Comparison of ENCODE assay signal across 27 mouse cellular contexts in genomic region chr9:122382006-122382405, GRCm38 (mm10). TPM values are rescaled to one million over a fixed set of nuclear protein-coding genes. Genes with fewer than 3 reads are reported as not detected.
A peak's percentile ranks its signal among the peaks of the same experiment; 100 is the strongest.
DNase-seq lines count a peak whose midpoint lies in the region; ATAC-seq lines count a peak whose summit lies in the region.
"Had no signal": no experiment of that assay in that cellular context is flagged by ENCODE, and none has a peak within 500 bp of the region (broad histone marks: within the 10 kb centered on the region; RNA-seq: fewer than 3 reads in every experiment).

No protein-coding gene starts in this region.

- 0 out of 2 replicates have a peak, but pooled peaks have one; percentile 40 for ATAC-seq in cerebellum, adult (ENCODE audit: insufficient number of reproducible peaks, low FRiP score, low TSS enrichment)
- ATAC-seq in liver, embryonic 12.5 days = no peak
- ATAC-seq: activated CD4-positive, CD25-positive, alpha-beta regulatory T cell, adult 4 months; forebrain, embryonic 15.5 days; midbrain, embryonic 15.5 days had no signal

- no peaks in the 10 kb centered on the region for H3K9me3 ChIP-seq in liver, embryonic 12.5 days (replicated peaks)
- H3K9me3 ChIP-seq: embryonic facial prominence, embryonic 13.5 days; forebrain, embryonic 10.5 days; forebrain, embryonic 15.5 days; heart, embryonic 12.5 days; liver, embryonic 15.5 days; lung, embryonic 15.5 days; midbrain, embryonic 10.5 days; midbrain, embryonic 15.5 days; neural tube, embryonic 15.5 days had no signal

- 79% methylated on average over 6 of the region's 6 CpGs for WGBS in liver, embryonic 12.5 days (ENCODE audit: insufficient replicate concordance)

- H3K36me3 ChIP-seq in liver, embryonic 12.5 days = peaks cover 54% of the 10 kb centered on the region
- H3K36me3 ChIP-seq: midbrain, embryonic 10.5 days; midbrain, embryonic 15.5 days had no signal

- H3K4me1 ChIP-seq in liver, embryonic 12.5 days = no peaks in the 10 kb centered on the region
- H3K4me1 ChIP-seq: embryonic facial prominence, embryonic 13.5 days; forebrain, embryonic 15.5 days; lung, embryonic 15.5 days; midbrain, embryonic 15.5 days; neural tube, embryonic 15.5 days had no signal

- H3K27ac ChIP-seq in liver, embryonic 12.5 days = no peak overlapping the region
- H3K27ac ChIP-seq: embryonic facial prominence, embryonic 13.5 days; forebrain, embryonic 10.5 days; forebrain, embryonic 15.5 days; gastrocnemius, adult 2 months; heart, adult 2 months; hindbrain, embryonic 14.5 days; liver, embryonic 15.5 days; lung, embryonic 15.5 days; midbrain, embryonic 10.5 days; midbrain, embryonic 15.5 days; neural tube, embryonic 15.5 days had no signal

- no peak overlapping the region for H3K4me3 ChIP-seq in liver, embryonic 12.5 days
- H3K4me3 ChIP-seq: embryonic facial prominence, embryonic 13.5 days; forebrain, embryonic 10.5 days; forebrain, embryonic 15.5 days; gastrocnemius, adult 2 months; heart, adult 2 months; heart, embryonic 12.5 days; liver, embryonic 15.5 days; lung, embryonic 15.5 days; midbrain, embryonic 10.5 days; midbrain, embryonic 15.5 days; neural tube, embryonic 15.5 days had no signal

- no peak overlapping the region for H3K4me2 ChIP-seq in liver, embryonic 12.5 days
- H3K4me2 ChIP-seq: embryonic facial prominence, embryonic 13.5 days; forebrain, embryonic 15.5 days; heart, embryonic 12.5 days; hindbrain, embryonic 14.5 days; liver, embryonic 15.5 days; lung, embryonic 15.5 days; midbrain, embryonic 15.5 days; neural tube, embryonic 15.5 days had no signal

- no peak for DNase-seq in cerebellum, postnatal 4 days (ENCODE audit: low spot score in 2 of 2)
- DNase-seq in brain, adult 2 months (ENCODE audit: low read depth, low spot score) = peak; percentile 63
- peak; percentile 32 for DNase-seq in cerebellum, adult 8-10 months
- DNase-seq in cerebellum, postnatal 25 days = peak; percentile 66 to 72
- DNase-seq in right cerebral cortex, postnatal 4 days = no peak
- DNase-seq: adrenal gland, adult 2 months; gastrocnemius, adult 2 months; gastrocnemius, postnatal 36 days; heart, adult 2 months; kidney, adult 2 months; kidney, postnatal 36 days; liver; right cerebral cortex, adult 18-20 months had no signal

- H3K9ac ChIP-seq in liver, embryonic 12.5 days = no peak overlapping the region
- H3K9ac ChIP-seq: embryonic facial prominence, embryonic 13.5 days; forebrain, embryonic 15.5 days; heart, embryonic 12.5 days; hindbrain, embryonic 14.5 days; liver, embryonic 15.5 days; lung, embryonic 15.5 days; midbrain, embryonic 15.5 days; neural tube, embryonic 15.5 days had no signal

- H3K27me3 ChIP-seq in liver, embryonic 12.5 days (replicated peaks) = no peaks in the 10 kb centered on the region
- H3K27me3 ChIP-seq: CH12.LX; embryonic facial prominence, embryonic 13.5 days; forebrain, embryonic 15.5 days; heart, embryonic 12.5 days; liver, embryonic 15.5 days; lung, embryonic 15.5 days; midbrain, embryonic 15.5 days; neural tube, embryonic 15.5 days had no signal

RNA-seq across cellular contexts. Expression of gene Abhd5, which starts 30.6 kb away (rescaled TPM):
- polyA plus RNA-seq in liver, embryonic 12.5 days (2016; fragmentation: Nextera tagmentation; extraction: Ambion mirVana) = 21.1 and 21.2 TPM in 2 replicates

Comparison
In these comparisons a context has a peak if more than half of its experiments do, and no peak if none do; other contexts are left out.
1. DNase-seq: peak in brain, adult 2 months (single experiment), cerebellum, adult 8-10 months (single experiment) and cerebellum, postnatal 25 days (2 of 2); none in cerebellum, postnatal 4 days (0 of 2) and right cerebral cortex, postnatal 4 days (single experiment).